Mouse (Mus musculus) neural tube, embryonic 11.5 days (tissue): Measurements from ENCODE around the gene Ttyh2. TPM values are rescaled to one million over a fixed set of nuclear protein-coding genes. Genes with fewer than 3 reads are reported as not detected.

Source experiments
- ATAC-seq: fragments of 200-750 bp; cut with Nextera tagmentation; 2 replicates; pipeline ENCODE4 v1.8.0; 2017; ENCODE audit warnings: moderate number of reproducible peaks, mild to moderate bottlenecking, moderate TSS enrichment, moderate library complexity; ENCODE audit not compliant: insufficient read depth, low FRiP score, low TSS enrichment
- DNase-seq: peaks from one replicate; pipeline ENCODE4 v3.0.0-alpha.2; 2015; ENCODE audit warnings: low spot score
- H3K27ac ChIP-seq: fragments of 300-500 bp; sonication (generic); 2 replicates; pipeline ENCODE4 v1.5.1; 2014; ENCODE audit warnings: low read depth, mild to moderate bottlenecking, low read length
- H3K27me3 ChIP-seq: fragments of 300-500 bp; sonication (generic); 2 replicates; pipeline ENCODE4 v1.6.1; 2014; ENCODE audit warnings: mild to moderate bottlenecking, low read length, mixed read lengths; ENCODE audit not compliant: control insufficient read depth, insufficient read depth
- H3K36me3 ChIP-seq: fragments of 300-500 bp; sonication (generic); 2 replicates; pipeline ENCODE4 v1.6.1; 2014; ENCODE audit warnings: mild to moderate bottlenecking, low read length, moderate library complexity, mixed read lengths; ENCODE audit not compliant: control insufficient read depth, insufficient read depth
- H3K4me1 ChIP-seq: fragments of 300-500 bp; sonication (generic); 2 replicates; pipeline ENCODE4 v1.6.1; 2014; ENCODE audit warnings: low read length, mixed read lengths; ENCODE audit not compliant: control insufficient read depth, insufficient read depth
- H3K4me2 ChIP-seq: fragments of 300-500 bp; sonication (generic); 2 replicates; pipeline ENCODE4 v1.6.1; 2014; ENCODE audit warnings: low read depth, mild to moderate bottlenecking, moderate library complexity
- H3K4me3 ChIP-seq: fragments of 300-500 bp; sonication (generic); 2 replicates; pipeline ENCODE4 v1.5.1; 2014; ENCODE audit warnings: low read depth, low read length
- H3K9ac ChIP-seq: fragments of 300-500 bp; sonication (generic); 2 replicates; pipeline ENCODE4 v1.6.1; 2014; ENCODE audit warnings: mild to moderate bottlenecking, low read length
- H3K9me3 ChIP-seq: fragments of 300-500 bp; sonication (generic); 2 replicates; pipeline ENCODE4 v1.6.1; 2016; ENCODE audit warnings: low read length; ENCODE audit not compliant: control insufficient read depth
- WGBS: fragments of 180-500 bp; shearing (Covaris S2); extraction: QIAGEN DNeasy Blood & Tissue Kit; methylation state at CpG from one replicate; pipeline ENCODE4 v1.1.7; 2014; 5-methylcytosine and 5-hydroxymethylcytosine counted together
- polyA plus RNA-seq: library from polyadenylated mRNA; unstranded; fragments of >200 nt; fragmentation: Nextera tagmentation; extraction: Ambion mirVana; gene quantifications from 2 replicates; pipeline ENCODE4 v1.2.1, GENCODE M21; 2014

Gene Ttyh2
- polyA plus RNA-seq, 1 experiment from 2014 or later: 24.6 TPM

DNA sequence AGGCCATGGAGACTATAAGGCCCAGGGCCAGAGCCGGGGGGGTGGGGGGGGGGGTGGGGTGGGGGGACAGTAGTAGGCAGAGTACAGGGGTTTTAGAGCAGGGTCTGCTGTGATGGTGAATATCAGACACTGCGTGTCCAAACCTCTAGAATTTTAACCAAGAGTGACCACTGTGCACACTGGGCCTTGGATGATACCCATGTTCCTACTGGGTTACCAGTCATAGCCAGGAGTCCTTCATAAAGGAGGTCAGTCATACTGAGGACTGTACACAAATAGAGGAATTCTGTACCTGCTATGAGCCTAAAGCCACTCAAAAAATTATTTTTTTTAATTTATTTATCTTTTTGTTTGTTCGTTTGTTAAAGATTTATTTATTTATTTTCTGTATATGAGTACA is 13.5 kb downstream of the Ttyh2 start:
- H3K27me3 ChIP-seq: no peaks in the 10 kb centered on the region
- no peak overlapping the region for H3K27ac ChIP-seq
- 90% methylated on average over 3 of the region's 3 CpGs for WGBS
- H3K9ac ChIP-seq: no peak overlapping the region
- DNase-seq: no peak
- H3K4me1 ChIP-seq: peaks cover 4% of the 10 kb centered on the region
- H3K4me2 ChIP-seq: no peak overlapping the region
- H3K9me3 ChIP-seq: no peaks in the 10 kb centered on the region
- no peaks in the 10 kb centered on the region for H3K36me3 ChIP-seq
- H3K4me3 ChIP-seq: no peak overlapping the region
- no peak for ATAC-seq

DNA sequence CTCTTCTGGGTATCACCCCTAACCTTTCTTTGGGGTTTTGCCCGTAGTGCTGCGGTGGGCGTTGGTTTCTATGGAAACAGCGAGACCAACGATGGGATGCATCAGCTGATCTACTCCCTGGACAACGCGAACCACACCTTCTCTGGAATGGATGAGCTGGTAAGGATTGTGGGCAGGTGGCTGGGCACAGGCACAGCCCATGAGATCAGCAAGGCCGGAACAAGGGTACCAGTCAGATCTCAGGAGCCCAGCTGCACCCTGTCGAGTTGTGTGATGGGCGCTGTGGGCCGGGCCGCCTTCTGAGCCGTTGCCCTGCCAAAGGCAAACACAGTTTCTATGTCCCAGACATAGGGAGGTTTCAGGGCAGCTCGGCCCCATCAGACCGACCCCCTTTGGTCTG is 15.0 kb downstream of the Ttyh2 start:
- Histone ChIP-seq H3K27me3 (no peaks in the 10 kb centered on the region), H3K9ac (no peak overlapping the region), H3K9me3 (no peaks in the 10 kb centered on the region), H3K4me3 (no peak overlapping the region), H3K27ac (no peak overlapping the region), H3K36me3 (no peaks in the 10 kb centered on the region), H3K4me1 (no peaks in the 10 kb centered on the region), H3K4me2 (no peak overlapping the region)
- 94% methylated on average over 15 of the region's 15 CpGs for WGBS
- ATAC-seq (no peak), DNase-seq (no peak)

DNA sequence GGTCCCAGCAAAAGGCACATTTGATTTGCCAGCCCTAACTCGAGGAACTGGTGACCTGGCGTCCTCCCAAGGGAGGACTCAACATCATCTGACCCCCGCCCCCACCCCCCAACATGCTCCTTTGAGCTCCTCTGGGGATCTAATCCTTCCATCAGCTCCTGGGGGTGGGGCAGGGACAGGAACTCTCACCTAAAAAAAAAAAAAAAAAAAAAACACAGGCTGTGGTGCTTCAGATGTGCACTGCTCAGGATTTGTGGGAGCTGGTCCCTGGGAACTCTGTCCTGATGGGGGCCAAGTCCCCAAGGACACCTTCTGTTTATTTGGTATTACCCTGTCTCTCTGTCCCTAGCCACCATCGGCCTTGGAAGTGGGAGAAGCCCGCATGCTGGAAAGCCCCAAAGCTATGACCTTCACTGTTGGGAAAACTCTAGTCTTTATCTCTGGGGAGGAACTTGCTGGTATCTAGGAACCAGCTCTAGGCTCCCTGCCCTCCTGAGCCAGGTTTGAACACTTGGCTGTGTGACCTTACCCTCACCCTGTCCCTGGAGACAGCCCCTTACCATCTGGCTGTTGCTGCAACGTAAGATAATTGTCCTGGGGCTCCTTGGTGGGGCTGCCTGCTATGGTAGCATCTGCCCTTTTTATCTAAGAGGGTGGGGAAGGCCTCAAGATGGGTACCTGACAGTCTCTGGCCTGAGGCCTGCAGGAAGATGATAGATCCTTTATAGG is 16.4 kb downstream of the Ttyh2 start:
- DNase-seq: no peak
- Histone ChIP-seq H3K4me2 (no peak overlapping the region), H3K9me3 (no peaks in the 10 kb centered on the region), H3K4me3 (no peak overlapping the region), H3K4me1 (no peaks in the 10 kb centered on the region), H3K27me3 (no peaks in the 10 kb centered on the region), H3K27ac (no peak overlapping the region), H3K9ac (no peak overlapping the region), H3K36me3 (no peaks in the 10 kb centered on the region)
- ATAC-seq: no peak
- WGBS: 63% methylated on average over 6 of the region's 6 CpGs

DNA sequence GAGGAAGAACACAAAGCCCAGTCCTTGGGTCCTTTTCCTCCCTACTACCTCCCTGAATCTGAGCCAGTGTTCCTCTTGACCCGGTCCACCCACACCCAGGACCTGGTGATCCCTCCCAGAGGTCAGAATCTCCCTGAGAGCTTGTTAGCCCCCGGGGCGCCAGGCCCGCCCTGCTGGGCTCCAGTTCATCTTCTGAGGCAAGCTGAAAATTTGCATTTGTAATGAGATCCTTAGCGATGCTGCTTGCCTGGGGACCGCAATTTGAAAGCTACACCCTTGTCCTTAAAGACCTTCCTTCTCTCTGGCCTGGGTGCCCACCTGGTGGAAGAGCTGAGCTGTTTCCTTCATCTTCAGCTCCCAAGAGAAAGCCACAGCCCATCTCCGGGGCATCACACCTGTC is 17.4 kb downstream of the Ttyh2 start:
- no peaks in the 10 kb centered on the region for H3K9me3 ChIP-seq
- H3K9ac ChIP-seq: no peak overlapping the region
- no peaks in the 10 kb centered on the region for H3K27me3 ChIP-seq
- H3K4me1 ChIP-seq: no peaks in the 10 kb centered on the region
- H3K4me2 ChIP-seq: no peak overlapping the region
- H3K27ac ChIP-seq: no peak overlapping the region
- ATAC-seq (no peak), DNase-seq (no peak)
- no peaks in the 10 kb centered on the region for H3K36me3 ChIP-seq
- 36% methylated on average over 7 of the region's 7 CpGs for WGBS
- H3K4me3 ChIP-seq: no peak overlapping the region

DNA sequence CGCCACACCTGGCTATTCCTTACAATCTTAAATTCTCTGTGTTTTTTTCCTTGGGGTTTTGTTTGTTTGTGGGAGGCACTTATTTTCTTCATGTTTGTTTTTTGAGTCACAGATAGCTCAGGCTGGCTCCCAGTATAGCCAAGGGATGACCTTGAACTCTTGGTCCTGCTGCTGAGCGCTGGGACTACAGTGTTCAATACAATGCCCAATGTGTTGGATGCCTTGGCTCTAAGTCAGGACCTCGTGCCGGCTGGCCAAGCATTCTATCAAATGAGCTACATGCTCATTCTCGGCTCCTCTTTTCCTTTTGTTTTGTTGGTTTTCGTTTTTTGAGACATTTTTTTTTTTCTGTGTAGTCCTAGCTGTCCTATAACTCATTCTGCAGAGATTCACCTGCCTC is 18.2 kb downstream of the Ttyh2 start:
- WGBS: 89% methylated on average over 6 of the region's 6 CpGs
- no peak for DNase-seq
- Histone ChIP-seq H3K27me3 (no peaks in the 10 kb centered on the region), H3K4me1 (no peaks in the 10 kb centered on the region), H3K9me3 (no peaks in the 10 kb centered on the region), H3K36me3 (no peaks in the 10 kb centered on the region), H3K27ac (no peak overlapping the region), H3K9ac (no peak overlapping the region), H3K4me2 (no peak overlapping the region), H3K4me3 (no peak overlapping the region)
- no peak for ATAC-seq

DNA sequence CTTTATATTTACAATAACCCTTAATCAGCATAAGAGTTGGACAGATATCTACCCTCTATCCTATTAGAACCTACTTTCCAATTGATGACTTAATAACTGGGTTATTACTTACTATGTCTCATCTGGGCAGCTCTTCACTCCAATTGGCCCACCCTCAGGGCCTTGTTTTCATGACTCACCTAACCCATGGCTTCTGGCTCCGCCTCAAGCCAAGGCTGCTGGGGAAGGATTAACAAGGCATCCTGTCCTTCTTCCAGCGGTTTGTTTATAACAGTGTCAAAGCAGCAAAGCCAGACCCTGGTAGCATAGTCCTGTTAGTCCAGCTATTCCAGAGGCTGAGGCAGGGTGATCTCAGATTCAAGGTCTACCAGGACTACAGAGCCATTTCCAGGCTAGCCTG is 19.2 kb downstream of the Ttyh2 start:
- Histone ChIP-seq H3K9ac (no peak overlapping the region), H3K4me3 (no peak overlapping the region), H3K4me2 (no peak overlapping the region), H3K4me1 (no peaks in the 10 kb centered on the region), H3K27ac (no peak overlapping the region), H3K36me3 (no peaks in the 10 kb centered on the region), H3K27me3 (no peaks in the 10 kb centered on the region), H3K9me3 (no peaks in the 10 kb centered on the region)
- DNase-seq (no peak), ATAC-seq (no peak)
- 85% methylated on average over 2 of the region's 2 CpGs for WGBS

DNA sequence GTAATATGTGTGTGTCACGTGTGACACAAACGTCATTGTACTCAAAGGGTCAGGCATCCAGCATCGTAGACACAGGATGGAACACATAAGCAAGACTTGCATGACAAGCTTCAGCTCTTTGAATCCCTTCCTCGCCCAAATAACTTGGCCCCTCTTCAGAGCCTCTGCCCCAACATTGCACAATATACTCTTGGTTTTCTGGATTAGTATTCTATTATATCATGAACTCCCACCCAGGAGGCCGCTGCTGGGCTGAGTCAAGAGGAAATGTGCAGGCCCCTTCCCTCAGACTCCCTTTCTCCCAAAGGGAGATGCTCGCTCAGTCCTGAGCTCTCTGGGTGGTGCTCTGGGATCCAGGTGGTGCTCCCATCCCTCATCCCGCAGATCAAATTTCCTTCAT is 23.3 kb downstream of the Ttyh2 start:
- H3K9ac ChIP-seq: no peak overlapping the region
- no peak for DNase-seq
- no peaks in the 10 kb centered on the region for H3K36me3 ChIP-seq
- H3K4me1 ChIP-seq: no peaks in the 10 kb centered on the region
- no peak for ATAC-seq
- H3K4me2 ChIP-seq: no peak overlapping the region
- H3K4me3 ChIP-seq: no peak overlapping the region
- H3K27ac ChIP-seq: no peak overlapping the region
- H3K9me3 ChIP-seq: no peaks in the 10 kb centered on the region
- WGBS: 92% methylated on average over 7 of the region's 7 CpGs
- H3K27me3 ChIP-seq: no peaks in the 10 kb centered on the region

DNA sequence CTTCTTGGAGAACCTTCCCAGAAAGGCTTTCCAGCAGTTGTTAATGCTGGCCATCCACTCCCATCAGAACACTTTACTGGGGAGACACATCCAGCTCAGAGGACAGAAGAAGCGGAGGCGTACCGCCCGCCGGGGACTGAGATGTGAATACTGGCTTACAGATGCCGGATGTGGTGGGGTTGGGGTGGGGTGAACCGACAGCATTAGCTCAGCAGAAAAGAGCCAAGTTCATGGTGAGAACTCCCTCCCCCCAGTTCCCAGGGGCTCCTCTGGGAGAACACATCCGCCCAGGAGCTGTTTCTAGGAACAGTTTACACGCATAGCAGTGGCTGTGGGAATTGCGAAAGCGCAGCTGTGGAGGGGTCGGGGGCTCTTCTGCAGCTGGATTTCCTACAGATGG is 24.3 kb downstream of the Ttyh2 start:
- no peaks in the 10 kb centered on the region for H3K9me3 ChIP-seq
- H3K27me3 ChIP-seq: no peaks in the 10 kb centered on the region
- no peaks in the 10 kb centered on the region for H3K36me3 ChIP-seq
- 85% methylated on average over 12 of the region's 12 CpGs for WGBS
- DNase-seq (no peak), ATAC-seq (no peak)
- H3K4me1 ChIP-seq: peaks cover 6% of the 10 kb centered on the region
- H3K9ac ChIP-seq: no peak overlapping the region
- no peak overlapping the region for H3K27ac ChIP-seq
- no peak overlapping the region for H3K4me3 ChIP-seq
- H3K4me2 ChIP-seq: no peak overlapping the region

DNA sequence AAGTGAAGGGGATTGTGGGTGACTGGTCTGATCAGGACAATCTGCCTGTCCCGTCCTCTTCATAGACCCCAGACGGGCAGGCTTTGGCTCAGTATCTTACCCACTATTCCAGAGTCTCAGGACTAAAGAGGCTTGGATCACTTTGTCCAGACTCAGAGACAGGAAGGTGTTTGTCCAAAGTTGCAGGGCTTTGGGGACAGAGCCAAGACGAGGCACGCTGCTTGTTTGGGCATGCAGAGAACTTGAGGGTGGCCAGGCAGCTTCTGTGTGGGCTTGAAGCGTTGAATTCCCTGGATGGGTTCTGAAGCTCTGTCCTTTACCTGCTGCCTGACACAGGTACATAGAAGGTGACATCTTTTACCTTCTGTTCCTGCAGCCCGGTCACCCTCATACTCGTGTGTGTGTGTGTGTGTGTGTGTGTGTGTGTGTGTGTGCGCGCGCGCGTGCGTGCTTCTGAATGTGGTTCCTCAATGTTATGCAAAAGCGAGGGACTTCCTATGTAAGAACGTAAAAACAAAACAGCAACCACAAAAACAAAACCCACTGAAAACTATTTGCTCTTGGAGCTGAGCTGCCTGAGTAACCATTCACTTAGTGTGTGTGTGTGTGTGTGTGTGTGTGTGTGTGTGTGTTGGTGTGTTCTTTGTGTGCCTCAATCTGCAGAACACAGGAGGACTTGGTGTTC is 27.2 kb downstream of the Ttyh2 start:
- 90% methylated on average over 15 of the region's 15 CpGs for WGBS
- no peak overlapping the region for H3K4me3 ChIP-seq
- no peak overlapping the region for H3K9ac ChIP-seq
- peaks cover 11% of the 10 kb centered on the region for H3K4me1 ChIP-seq
- no peaks in the 10 kb centered on the region for H3K27me3 ChIP-seq
- no peak for ATAC-seq
- DNase-seq: no peak
- no peaks in the 10 kb centered on the region for H3K9me3 ChIP-seq
- no peak overlapping the region for H3K27ac ChIP-seq
- no peaks in the 10 kb centered on the region for H3K36me3 ChIP-seq
- no peak overlapping the region for H3K4me2 ChIP-seq
